Mouse (Mus musculus): ENCODE data around the gene Gpatch11. TPM values are rescaled to one million over a fixed set of nuclear protein-coding genes. Genes with fewer than 3 reads are reported as not detected.

Gpatch11 gene
- polyA plus RNA-seq, 1 experiment from 2014 or later, result 33.2 TPM

GRCm38 (mm10) chr17:78882401-78883112 lies 47.2 kb downstream of the Gpatch11 start, which contains the start of gene Eif2ak2:
Gene Eif2ak2 (minus strand): TSS chr17:78882573.
- Histone ChIP-seq H3K9ac (ENCODE audit: low read length) (peak within 1 kb of the TSS; percentile 86), H3K4me3 (ENCODE audit: control insufficient read depth in 1 of 2, insufficient read depth in 1 of 2, low read depth in 1 of 2, low read length in 2 of 2) (peak within 1 kb of the TSS; percentile 77 to 78), H3K27me3 (ENCODE audit: control insufficient read depth, insufficient read depth, low read length) (no peaks in the 10 kb centered on the region), H3K4me2 (ENCODE audit: low read length) (peak within 1 kb of the TSS; percentile 68), H3K36me3 (ENCODE audit: control insufficient read depth, insufficient read depth, low read length) (peaks cover 14% of the 10 kb centered on the region), H3K4me1 (ENCODE audit: control insufficient read depth in 2 of 2, insufficient read depth in 2 of 2, low read length in 2 of 2) (peaks cover 4 to 9% of the 10 kb centered on the region in 2 experiments; a peak in 3 of 4 replicates), H3K9me3 (ENCODE audit: control insufficient read depth, low read length) (no peaks in the 10 kb centered on the region), H3K27ac (replicated peaks in 1 of 2; ENCODE audit: control insufficient read depth in 1 of 2, insufficient read depth in 1 of 2, low read depth in 2 of 2, low read length in 2 of 2) (peak within 1 kb of the TSS; percentile 85 to 90)
- WGBS, result under 1% methylated on average over 28 of the region's 28 CpGs
- ATAC-seq (ENCODE audit: insufficient number of reproducible peaks, insufficient read depth, low FRiP score, low read depth), result peak; percentile 94

GRCm38 (mm10) chr17:78883291-78883690 lies 47.9 kb downstream of the Gpatch11 start:
- no peak for ATAC-seq (ENCODE audit: insufficient number of reproducible peaks, insufficient read depth, low FRiP score, low read depth)
- 84% methylated on average over 4 of the region's 4 CpGs for WGBS
- no peak overlapping the region for H3K4me3 ChIP-seq (ENCODE audit: control insufficient read depth in 1 of 2, insufficient read depth in 1 of 2, low read depth in 1 of 2, low read length in 2 of 2)
- H3K27ac ChIP-seq (replicated peaks in 1 of 2; ENCODE audit: control insufficient read depth in 1 of 2, insufficient read depth in 1 of 2, low read depth in 2 of 2, low read length in 2 of 2), result no peak overlapping the region
- H3K4me1 ChIP-seq (ENCODE audit: control insufficient read depth in 2 of 2, insufficient read depth in 2 of 2, low read length in 2 of 2), result peaks cover 4 to 9% of the 10 kb centered on the region in 2 experiments; a peak in 3 of 4 replicates
- H3K9me3 ChIP-seq (ENCODE audit: control insufficient read depth, low read length), result no peaks in the 10 kb centered on the region
- H3K36me3 ChIP-seq (ENCODE audit: control insufficient read depth, insufficient read depth, low read length), result peaks cover 7% of the 10 kb centered on the region
- H3K4me2 ChIP-seq (ENCODE audit: low read length), result no peak overlapping the region
- no peaks in the 10 kb centered on the region for H3K27me3 ChIP-seq (ENCODE audit: control insufficient read depth, insufficient read depth, low read length)
- H3K9ac ChIP-seq (ENCODE audit: low read length), result no peak overlapping the region

- no peak overlapping the region for H3K9ac ChIP-seq (ENCODE audit: low read length)
- H3K36me3 ChIP-seq (ENCODE audit: control insufficient read depth, insufficient read depth, low read length), result 0 out of 2 replicates have a peak, but pooled peaks cover 4% of the 10 kb centered on the region
- H3K27ac ChIP-seq (replicated peaks in 1 of 2; ENCODE audit: control insufficient read depth in 1 of 2, insufficient read depth in 1 of 2, low read depth in 2 of 2, low read length in 2 of 2), result no peak overlapping the region
- H3K27me3 ChIP-seq (ENCODE audit: control insufficient read depth, insufficient read depth, low read length), result no peaks in the 10 kb centered on the region
- WGBS, result 72% methylated on average over 5 of the region's 5 CpGs
- no peak for ATAC-seq (ENCODE audit: insufficient number of reproducible peaks, insufficient read depth, low FRiP score, low read depth)
- H3K4me3 ChIP-seq (ENCODE audit: control insufficient read depth in 1 of 2, insufficient read depth in 1 of 2, low read depth in 1 of 2, low read length in 2 of 2), result no peak overlapping the region
- H3K9me3 ChIP-seq (ENCODE audit: control insufficient read depth, low read length), result no peaks in the 10 kb centered on the region
- peaks cover 4 to 9% of the 10 kb centered on the region in 2 experiments; a peak in 3 of 4 replicates for H3K4me1 ChIP-seq (ENCODE audit: control insufficient read depth in 2 of 2, insufficient read depth in 2 of 2, low read length in 2 of 2)
- no peak overlapping the region for H3K4me2 ChIP-seq (ENCODE audit: low read length)
Measured at GRCm38 (mm10) chr17:78885286-78886065, 50.1 kb downstream of the Gpatch11 start.

DNA sequence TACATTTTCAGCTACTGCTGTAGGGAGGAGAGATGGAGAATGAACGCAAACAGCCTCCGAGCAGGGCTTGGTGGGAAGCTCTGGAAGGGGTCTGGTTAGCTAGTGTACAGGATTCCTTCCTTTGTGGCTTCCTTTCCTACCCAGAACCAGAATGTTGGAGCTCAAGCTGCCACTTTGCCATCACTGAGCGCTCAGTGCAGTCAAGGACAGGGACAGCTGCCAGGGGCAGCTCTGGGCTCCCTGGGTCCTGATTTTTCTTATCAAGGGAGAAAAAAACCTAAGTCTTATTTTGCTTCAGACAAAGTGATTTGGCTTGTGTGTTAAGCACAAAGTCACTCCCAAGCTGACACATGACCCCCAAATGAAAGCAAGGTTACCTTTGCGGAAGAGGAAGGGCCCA lies 53.2 kb downstream of the Gpatch11 start:
- no peak overlapping the region for H3K9ac ChIP-seq (ENCODE audit: low read length)
- H3K4me3 ChIP-seq (ENCODE audit: control insufficient read depth in 1 of 2, insufficient read depth in 1 of 2, low read depth in 1 of 2, low read length in 2 of 2), result no peak overlapping the region
- H3K4me1 ChIP-seq (ENCODE audit: control insufficient read depth in 2 of 2, insufficient read depth in 2 of 2, low read length in 2 of 2), result no peaks in the 10 kb centered on the region
- ATAC-seq (ENCODE audit: insufficient number of reproducible peaks, insufficient read depth, low FRiP score, low read depth), result no peak
- H3K27ac ChIP-seq (replicated peaks in 1 of 2; ENCODE audit: control insufficient read depth in 1 of 2, insufficient read depth in 1 of 2, low read depth in 2 of 2, low read length in 2 of 2), result no peak overlapping the region
- no peaks in the 10 kb centered on the region for H3K27me3 ChIP-seq (ENCODE audit: control insufficient read depth, insufficient read depth, low read length)
- 84% methylated on average over 4 of the region's 4 CpGs for WGBS
- no peak overlapping the region for H3K4me2 ChIP-seq (ENCODE audit: low read length)
- no peaks in the 10 kb centered on the region for H3K36me3 ChIP-seq (ENCODE audit: control insufficient read depth, insufficient read depth, low read length)
- H3K9me3 ChIP-seq (ENCODE audit: control insufficient read depth, low read length), result no peaks in the 10 kb centered on the region

GRCm38 (mm10) chr17:78889184-78889583 lies 53.8 kb downstream of the Gpatch11 start:
- Histone ChIP-seq H3K27ac (replicated peaks in 1 of 2; ENCODE audit: control insufficient read depth in 1 of 2, insufficient read depth in 1 of 2, low read depth in 2 of 2, low read length in 2 of 2) (no peak overlapping the region), H3K9ac (ENCODE audit: low read length) (no peak overlapping the region), H3K36me3 (ENCODE audit: control insufficient read depth, insufficient read depth, low read length) (no peaks in the 10 kb centered on the region), H3K27me3 (ENCODE audit: control insufficient read depth, insufficient read depth, low read length) (no peaks in the 10 kb centered on the region), H3K9me3 (ENCODE audit: control insufficient read depth, low read length) (no peaks in the 10 kb centered on the region), H3K4me3 (ENCODE audit: control insufficient read depth in 1 of 2, insufficient read depth in 1 of 2, low read depth in 1 of 2, low read length in 2 of 2) (no peak overlapping the region), H3K4me2 (ENCODE audit: low read length) (no peak overlapping the region), H3K4me1 (ENCODE audit: control insufficient read depth in 2 of 2, insufficient read depth in 2 of 2, low read length in 2 of 2) (no peaks in the 10 kb centered on the region)
- no peak for ATAC-seq (ENCODE audit: insufficient number of reproducible peaks, insufficient read depth, low FRiP score, low read depth)
- 45% methylated on average over 3 of the region's 3 CpGs for WGBS

- Histone ChIP-seq H3K9ac (ENCODE audit: low read length) (no peak overlapping the region), H3K27ac (replicated peaks in 1 of 2; ENCODE audit: control insufficient read depth in 1 of 2, insufficient read depth in 1 of 2, low read depth in 2 of 2, low read length in 2 of 2) (no peak overlapping the region), H3K4me1 (ENCODE audit: control insufficient read depth in 2 of 2, insufficient read depth in 2 of 2, low read length in 2 of 2) (no peaks in the 10 kb centered on the region; a peak in 2 of 4 replicates), H3K36me3 (ENCODE audit: control insufficient read depth, insufficient read depth, low read length) (no peaks in the 10 kb centered on the region), H3K9me3 (ENCODE audit: control insufficient read depth, low read length) (no peaks in the 10 kb centered on the region), H3K27me3 (ENCODE audit: control insufficient read depth, insufficient read depth, low read length) (no peaks in the 10 kb centered on the region), H3K4me3 (ENCODE audit: control insufficient read depth in 1 of 2, insufficient read depth in 1 of 2, low read depth in 1 of 2, low read length in 2 of 2) (no peak overlapping the region), H3K4me2 (ENCODE audit: low read length) (no peak overlapping the region)
- no peak for ATAC-seq (ENCODE audit: insufficient number of reproducible peaks, insufficient read depth, low FRiP score, low read depth)
- WGBS, result 76% methylated on average over 9 of the region's 9 CpGs
Measured at GRCm38 (mm10) chr17:78891020-78891419, 55.7 kb downstream of the Gpatch11 start.

DNA sequence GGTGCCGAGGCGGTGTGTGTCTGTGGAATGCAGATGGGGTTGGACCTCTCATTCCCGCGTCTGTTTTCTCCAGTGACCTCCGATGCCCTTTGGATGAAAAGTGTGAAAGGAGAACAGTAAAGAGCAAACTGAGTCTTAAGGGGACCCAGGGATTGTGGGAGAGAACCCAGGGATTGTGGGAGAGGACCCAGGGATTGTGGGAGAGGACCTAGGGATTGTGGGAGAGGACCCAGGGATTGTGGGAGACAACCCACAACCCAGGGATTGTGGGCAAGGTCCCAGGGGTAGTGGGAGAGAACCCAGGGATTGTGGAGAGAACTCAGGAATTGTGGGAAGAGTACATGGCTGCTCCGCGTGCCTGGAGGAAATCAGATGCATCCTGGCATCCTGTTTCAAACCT lies 59.6 kb downstream of the Gpatch11 start:
- Histone ChIP-seq H3K27ac (replicated peaks in 1 of 2; ENCODE audit: control insufficient read depth in 1 of 2, insufficient read depth in 1 of 2, low read depth in 2 of 2, low read length in 2 of 2) (no peak overlapping the region), H3K4me1 (ENCODE audit: control insufficient read depth in 2 of 2, insufficient read depth in 2 of 2, low read length in 2 of 2) (no peaks in the 10 kb centered on the region; a peak in 2 of 4 replicates), H3K27me3 (ENCODE audit: control insufficient read depth, insufficient read depth, low read length) (no peaks in the 10 kb centered on the region), H3K9me3 (ENCODE audit: control insufficient read depth, low read length) (no peaks in the 10 kb centered on the region), H3K4me2 (ENCODE audit: low read length) (0 out of 2 replicates have a peak overlapping the region, but pooled peaks have one; percentile 56), H3K9ac (ENCODE audit: low read length) (no peak overlapping the region), H3K4me3 (ENCODE audit: control insufficient read depth in 1 of 2, insufficient read depth in 1 of 2, low read depth in 1 of 2, low read length in 2 of 2) (no peak overlapping the region), H3K36me3 (ENCODE audit: control insufficient read depth, insufficient read depth, low read length) (no peaks in the 10 kb centered on the region)
- 76% methylated on average over 7 of the region's 7 CpGs for WGBS
- no peak for ATAC-seq (ENCODE audit: insufficient number of reproducible peaks, insufficient read depth, low FRiP score, low read depth)

All from heart, embryonic 14.5 days (tissue).